Mouse (Mus musculus) regulatory T cell (primary cell): Measurements from ENCODE around the gene Dyrk1a.

Experiments
- in situ Hi-C: fragments of 300-600 bp; cut with MboI, MseI; formaldehyde crosslinking; loops from one replicate; pipeline ENCODE4 v1.15.1; 2025; ENCODE audit warnings: high pct_unique_total_duplicates

Dyrk1a gene

GRCm38 (mm10) chr16:94701971-94702370, 132.2 kb downstream of the Dyrk1a start:
- in situ Hi-C loops: no loop called here

DNA sequence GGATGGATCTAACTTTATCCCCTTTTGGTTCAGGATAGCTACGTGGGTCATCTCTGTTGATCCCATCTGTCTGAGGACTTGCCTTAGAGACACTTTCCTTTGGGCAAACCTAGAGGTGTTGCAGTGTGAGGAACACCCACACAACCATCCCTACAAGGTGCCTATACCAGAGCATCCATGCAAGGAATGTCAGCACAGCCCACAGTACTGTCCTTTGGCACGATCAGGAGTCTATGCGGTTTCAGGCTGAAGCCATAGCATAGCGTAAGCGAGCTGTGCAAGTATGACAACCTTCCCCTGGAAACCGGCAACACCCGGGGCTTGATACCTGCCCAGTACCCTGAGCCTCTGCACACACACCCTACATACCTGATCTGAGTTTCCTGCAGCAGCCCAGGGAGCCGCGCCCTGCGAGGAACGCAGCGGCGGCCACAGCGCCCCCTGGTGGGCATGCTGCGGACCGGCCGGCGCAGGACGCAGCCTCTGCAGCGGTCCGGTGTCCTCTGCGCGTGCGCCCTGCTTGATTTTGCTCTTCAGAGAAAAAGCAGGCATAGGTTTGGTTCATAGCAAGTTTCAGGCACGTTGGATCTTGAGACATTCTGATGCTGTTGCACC, 143.8 kb downstream of the Dyrk1a start:
- in situ Hi-C loops: no loop called here

DNA sequence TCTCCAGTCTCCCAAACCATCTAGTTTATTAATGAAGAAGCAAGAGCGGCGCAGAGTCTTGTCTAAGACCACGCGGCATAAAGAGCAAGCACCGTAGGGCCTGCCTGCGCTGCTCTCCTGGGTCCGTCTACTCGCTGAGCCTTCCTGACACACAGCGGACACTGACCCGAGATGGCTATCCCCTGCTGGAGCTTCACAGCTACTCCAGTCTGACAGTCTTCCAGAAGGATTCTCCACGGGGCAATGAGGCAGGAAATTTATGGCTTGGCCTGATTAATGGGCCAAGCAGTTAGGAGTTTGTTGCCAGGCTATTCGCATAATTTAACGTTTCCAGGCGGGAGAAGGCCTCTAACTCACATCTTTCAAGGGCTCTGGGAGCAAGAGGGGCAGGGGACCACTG, 144.7 kb downstream of the Dyrk1a start:
- in situ Hi-C loops: no loop called here

DNA sequence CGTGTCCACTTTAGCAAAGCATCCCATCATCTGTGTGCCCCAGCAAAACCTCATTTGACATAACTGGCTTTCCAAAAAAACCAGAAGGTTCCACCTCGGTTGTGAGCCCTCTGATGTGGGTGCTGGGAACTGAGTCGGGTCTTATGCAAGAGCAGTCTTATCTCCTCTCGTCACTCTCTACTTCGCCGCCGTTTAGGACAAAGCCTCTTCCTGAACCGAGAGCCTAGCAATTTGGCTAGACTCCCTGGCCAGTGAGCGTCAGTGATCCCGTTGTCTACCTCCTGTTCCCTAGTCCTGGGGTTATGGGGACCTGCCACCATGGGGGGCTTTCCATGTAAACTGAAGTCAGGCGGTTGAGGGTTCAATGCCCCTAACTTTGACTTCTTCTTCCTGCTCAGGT, 147.2 kb downstream of the Dyrk1a start:
- in situ Hi-C loops: no loop called here

GRCm38 (mm10) chr16:94718919-94719318, 149.1 kb downstream of the Dyrk1a start:
- in situ Hi-C loops: no loop called here

GRCm38 (mm10) chr16:94719488-94719887, 149.7 kb downstream of the Dyrk1a start:
- in situ Hi-C loops: no loop called here

DNA sequence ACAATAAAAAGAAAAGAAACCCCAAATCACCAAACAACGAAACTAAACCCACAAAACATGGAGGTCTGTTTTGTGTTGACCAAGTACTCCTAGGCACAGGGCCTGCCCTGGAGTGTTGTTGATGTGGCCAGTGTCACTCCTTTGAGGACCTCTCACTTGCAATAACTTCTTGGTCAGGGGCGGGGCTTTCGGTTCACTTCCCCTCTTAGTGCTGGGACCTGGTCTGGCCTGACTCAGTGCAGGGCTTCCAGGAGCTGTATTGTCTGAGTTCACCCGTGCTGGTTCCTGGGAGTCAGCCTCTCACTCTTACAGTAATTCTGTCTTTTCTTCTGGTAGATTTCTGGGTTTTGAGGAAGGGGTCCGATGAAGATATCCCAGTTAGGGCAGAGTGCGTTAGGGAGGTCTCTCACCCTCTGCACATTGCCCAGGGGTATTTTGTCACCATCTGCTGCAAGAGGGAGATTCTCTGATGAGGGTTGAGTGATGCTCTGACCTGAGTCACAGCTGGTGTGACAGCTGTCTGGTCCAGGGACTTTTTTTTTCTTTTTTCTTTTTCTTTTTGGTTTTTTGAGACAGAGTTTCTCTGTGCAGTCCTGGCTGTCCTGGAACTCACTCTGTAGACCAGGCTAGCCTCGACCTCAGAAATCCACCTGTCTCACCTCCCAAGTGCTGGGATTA, 150.8 kb downstream of the Dyrk1a start:
- in situ Hi-C loops: no loop called here

GRCm38 (mm10) chr16:94721549-94722006, 151.8 kb downstream of the Dyrk1a start:
- in situ Hi-C loops: no loop called here

- in situ Hi-C loops: no loop called here
These were observed 153.1 kb downstream of the Dyrk1a start for GRCm38 (mm10) chr16:94722936-94723335.

GRCm38 (mm10) chr16:94724061-94724596, 154.3 kb downstream of the Dyrk1a start:
- in situ Hi-C loops: no loop called here

DNA sequence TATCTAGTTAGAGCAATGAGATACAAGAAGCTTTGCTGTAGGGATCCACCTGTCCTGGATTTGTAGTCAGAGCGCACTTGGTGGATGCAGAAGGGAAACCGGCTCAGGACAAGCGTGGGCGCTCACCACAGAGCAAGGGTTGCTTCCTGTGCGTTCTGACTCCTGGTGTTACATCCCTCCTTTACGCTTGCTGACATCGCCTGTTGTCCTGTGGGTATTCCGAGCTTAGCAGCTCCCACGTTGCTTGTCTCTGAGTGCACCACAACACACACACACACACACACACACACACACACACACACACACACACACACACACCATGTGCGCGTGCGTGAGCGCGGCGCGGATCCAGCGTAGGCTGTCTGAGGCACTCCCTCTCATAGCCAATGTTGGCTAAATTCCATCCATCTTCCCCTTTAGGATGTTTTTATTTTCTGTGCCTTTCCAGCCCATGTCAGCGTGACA, 155.0 kb downstream of the Dyrk1a start:
- in situ Hi-C loops: no loop called here

DNA sequence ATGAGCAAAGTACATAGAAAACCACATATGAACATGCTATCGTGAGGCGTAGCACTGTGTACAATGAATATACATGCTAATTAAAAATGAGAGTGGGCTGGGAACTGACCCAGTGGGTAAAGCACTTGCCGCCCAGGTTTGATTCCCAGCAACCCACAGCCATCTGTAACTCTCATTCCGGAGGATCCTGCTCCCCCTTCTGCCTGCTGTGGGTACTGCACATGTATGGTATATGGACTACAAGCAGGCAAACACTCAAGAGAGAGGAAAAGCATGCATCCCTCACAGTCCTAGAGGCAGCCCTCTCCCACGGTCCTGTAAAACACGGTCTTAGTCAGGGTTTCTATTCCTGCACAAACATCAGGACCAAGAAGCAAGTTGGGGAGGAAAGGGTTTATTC, 159.4 kb downstream of the Dyrk1a start:
- in situ Hi-C loops: no loop called here

DNA sequence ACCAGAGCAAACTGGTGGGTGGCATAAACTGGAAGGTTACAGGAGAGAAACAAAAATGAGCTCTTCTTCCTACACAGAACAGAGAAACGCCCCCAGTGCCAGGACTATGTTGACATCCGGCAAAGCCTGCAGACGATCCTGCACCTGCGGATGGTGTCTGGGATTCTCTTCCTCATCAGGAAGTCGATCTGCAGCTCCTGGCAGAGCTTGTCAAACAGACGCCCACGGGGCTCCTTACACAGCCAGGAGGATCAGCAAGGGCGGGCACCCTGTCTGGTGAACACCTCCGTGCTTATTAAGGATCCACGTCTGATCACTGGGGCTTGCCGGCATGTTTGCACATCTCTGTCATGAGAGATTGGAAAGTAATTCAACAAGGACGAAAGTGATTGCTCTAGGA, 161.2 kb downstream of the Dyrk1a start:
- in situ Hi-C loops: no loop called here

DNA sequence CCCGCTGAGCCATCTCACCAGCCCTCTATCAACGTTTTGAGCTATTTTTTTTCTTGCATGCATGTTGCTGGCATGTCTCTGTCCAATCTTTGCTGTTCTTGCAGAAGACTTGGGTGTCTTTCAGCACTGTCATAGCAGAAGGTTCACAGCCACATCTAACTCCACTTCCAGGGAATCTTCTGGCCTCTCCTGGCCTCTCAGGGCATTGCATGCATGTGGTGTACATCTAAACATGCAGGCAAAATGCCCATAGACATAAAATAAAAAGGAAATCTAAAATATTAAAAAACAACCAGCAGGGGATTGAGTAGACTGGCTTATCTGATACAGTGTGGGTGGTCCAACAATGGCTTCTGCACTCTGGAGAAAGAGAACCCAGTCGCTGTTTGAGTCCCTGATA, 165.7 kb downstream of the Dyrk1a start:
- in situ Hi-C loops: no loop called here

DNA sequence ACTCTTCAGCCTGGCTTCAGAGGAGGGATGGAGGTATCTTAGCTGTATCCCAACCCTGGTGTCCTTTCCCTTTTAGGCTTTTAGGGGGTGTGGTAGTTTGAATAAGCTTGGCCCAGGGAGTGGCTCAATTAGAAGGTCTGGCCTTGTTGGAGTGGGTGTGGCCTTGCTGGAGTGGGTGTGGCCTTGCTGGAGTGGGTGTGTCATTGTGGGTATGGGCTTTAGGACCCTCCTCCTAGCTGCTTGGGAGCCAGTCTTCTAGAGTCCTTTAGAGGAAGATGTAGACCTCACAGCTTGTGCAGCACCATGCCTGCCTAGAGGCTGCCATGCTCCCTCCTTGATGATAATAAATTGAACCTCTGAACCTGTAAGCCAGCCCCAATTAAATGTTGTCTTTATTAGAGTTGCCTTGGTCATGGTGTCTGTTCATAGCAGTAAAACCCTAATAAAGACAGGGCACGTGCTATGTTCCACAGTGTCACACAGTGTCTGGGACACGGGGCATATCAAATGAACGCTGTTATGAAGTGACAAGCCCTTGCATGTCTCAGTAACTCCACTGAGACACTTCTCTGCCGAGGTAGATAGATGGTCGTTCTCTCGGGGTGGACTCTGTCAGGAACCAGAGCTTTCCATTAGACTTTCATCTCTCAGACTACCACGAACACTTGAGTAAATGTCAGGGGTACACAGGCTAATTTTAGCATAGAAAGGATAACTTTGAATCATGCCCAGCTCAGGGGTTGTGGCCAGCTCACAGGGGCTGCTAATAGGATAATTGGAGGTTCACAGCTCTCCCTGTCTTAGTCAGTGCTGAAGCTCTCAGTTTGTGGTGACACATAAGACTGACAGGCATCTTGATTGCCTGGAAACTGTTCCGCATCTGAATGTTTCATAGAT, 166.9 kb downstream of the Dyrk1a start:
- in situ Hi-C loops: no loop called here

DNA sequence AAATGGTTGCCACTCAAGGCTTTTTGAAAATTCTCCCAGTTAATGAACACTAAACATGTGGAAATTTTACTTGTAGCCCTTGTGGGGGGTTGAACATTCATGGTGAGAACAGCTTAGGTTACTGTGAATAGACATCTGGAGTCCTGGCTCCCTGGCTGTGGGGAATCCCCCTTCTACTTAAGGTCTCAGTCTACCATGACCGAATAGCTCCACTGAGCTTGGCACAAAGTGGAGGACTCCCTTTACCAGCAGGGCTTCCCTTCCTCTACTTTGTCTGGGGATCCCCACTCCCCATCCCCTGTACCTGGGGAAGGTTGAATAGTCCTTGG, 167.5 kb downstream of the Dyrk1a start:
- in situ Hi-C loops: no loop called here

GRCm38 (mm10) chr16:94743853-94744501, 174.2 kb downstream of the Dyrk1a start:
- in situ Hi-C loops: no loop called here

GRCm38 (mm10) chr16:94745016-94745415, 175.2 kb downstream of the Dyrk1a start:
- in situ Hi-C loops: no loop called here
